In the genomic region with DNA sequence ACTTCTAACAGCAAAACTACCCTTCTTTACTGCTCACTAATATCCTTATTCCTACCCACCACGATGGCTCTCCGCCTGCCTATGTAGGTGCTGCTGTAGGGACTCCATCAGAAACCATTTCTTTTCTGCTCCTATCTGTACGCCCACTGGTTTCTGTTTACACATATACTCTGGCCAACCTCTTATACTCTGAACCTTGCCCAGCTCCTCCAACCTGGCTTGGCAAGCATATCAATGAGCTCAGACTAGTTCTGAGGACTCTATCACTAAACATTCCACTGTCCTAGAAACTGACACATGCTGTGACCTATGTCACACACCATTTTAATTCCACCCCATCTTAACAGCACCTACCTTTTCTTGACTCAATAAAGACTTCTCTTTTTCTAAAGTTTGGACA, we compare ENCODE assay signal across 13 mouse cellular contexts.
DNase-seq lines count a peak whose midpoint lies in the region.
"Had no signal": no experiment of that assay in that cellular context is flagged by ENCODE, and none has a peak within 500 bp of the region (broad histone marks: within the 10 kb centered on the region; RNA-seq: fewer than 3 reads in every experiment).

No protein-coding gene starts in this region.

- DNase-seq in kidney, adult 18-20 months = peak; percentile 19
- no peak for DNase-seq in kidney, postnatal 4 days
- DNase-seq in lung, postnatal 25 days (ENCODE audit: low spot score) = peak; percentile 20
- DNase-seq in lung, postnatal 14 days = no peak
- DNase-seq in kidney, postnatal 36 days = peak; percentile 45 to 58
- DNase-seq in yolk sac, embryonic 10.5 days (ENCODE audit: low spot score) = peak; percentile 27
- DNase-seq in thymus, postnatal 14 days = no peak
- DNase-seq: adrenal gland, postnatal 10 days; B cell, adult 2 months; cerebellum, adult 11-12 months; cerebellum, postnatal 36 days; right cerebral cortex, postnatal 25 days; thymus, adult 18-20 months had no signal

Comparison
In these comparisons a context has a peak if more than half of its experiments do, and no peak if none do; other contexts are left out.
1. DNase-seq: peak in kidney, adult 18-20 months (single experiment), lung, postnatal 25 days (single experiment), kidney, postnatal 36 days (2 of 2) and yolk sac, embryonic 10.5 days (single experiment); none in kidney, postnatal 4 days (0 of 2), lung, postnatal 14 days (single experiment) and thymus, postnatal 14 days (single experiment).